Mouse (Mus musculus) midbrain, embryonic 11.5 days (tissue): ENCODE data around the gene Polg2. TPM values are rescaled to one million over a fixed set of nuclear protein-coding genes. Genes with fewer than 3 reads are reported as not detected.
"Not testable (repeated sequence)": the region's sequence is repeated elsewhere in the genome, so short reads cannot be mapped to it uniquely, and the experiment has no call there.

Experiments
- ATAC-seq: fragments of 200-750 bp; cut with Nextera tagmentation; 2 replicates; pipeline ENCODE4 v1.8.0; 2017; ENCODE audit warnings: moderate TSS enrichment, moderate library complexity; ENCODE audit not compliant: low FRiP score
- DNase-seq: peaks from one replicate; pipeline ENCODE4 v3.0.0; 2015; ENCODE audit warnings: low spot score; ENCODE audit errors: missing footprints
- H3K27ac ChIP-seq: fragments of 300-500 bp; sonication (generic); 2 replicates; pipeline ENCODE4 v1.5.1; 2014; ENCODE audit warnings: low read depth, low read length
- H3K27me3 ChIP-seq: fragments of 300-500 bp; sonication (generic); 2 replicates; pipeline ENCODE4 v1.6.1; 2014; ENCODE audit warnings: mild to moderate bottlenecking, low read length, moderate library complexity, mixed read lengths; ENCODE audit not compliant: control insufficient read depth, insufficient read depth
- H3K36me3 ChIP-seq: fragments of 300-500 bp; sonication (generic); 2 replicates; pipeline ENCODE4 v1.6.1; 2014; ENCODE audit warnings: mild to moderate bottlenecking, low read length, moderate library complexity, mixed read lengths; ENCODE audit not compliant: control insufficient read depth, insufficient read depth
- H3K4me1 ChIP-seq: fragments of 300-500 bp; sonication (generic); 2 replicates; pipeline ENCODE4 v1.6.1; 2014; ENCODE audit warnings: low read length; ENCODE audit not compliant: control insufficient read depth, insufficient read depth
- H3K4me2 ChIP-seq: fragments of 300-500 bp; sonication (generic); 2 replicates; pipeline ENCODE4 v1.6.1; 2014; ENCODE audit warnings: mild to moderate bottlenecking, moderate library complexity
- H3K4me3 ChIP-seq: fragments of 300-500 bp; sonication (generic); 2 replicates; pipeline ENCODE4 v1.5.1; 2014; ENCODE audit warnings: low read depth, low read length
- H3K9ac ChIP-seq: fragments of 300-500 bp; sonication (generic); 2 replicates; pipeline ENCODE4 v1.6.1; 2014; ENCODE audit warnings: low read length
- H3K9me3 ChIP-seq: fragments of 300-500 bp; sonication (generic); 2 replicates; pipeline ENCODE4 v1.6.1; 2016; ENCODE audit warnings: low read length; ENCODE audit not compliant: control insufficient read depth
- WGBS: fragments of 180-500 bp; shearing (Covaris S2); extraction: QIAGEN DNeasy Blood & Tissue Kit; methylation state at CpG from one replicate; pipeline ENCODE4 v1.1.7; 2014; 5-methylcytosine and 5-hydroxymethylcytosine counted together
- polyA plus RNA-seq: library from polyadenylated mRNA; unstranded; fragments of >200 nt; fragmentation: Nextera tagmentation; extraction: Ambion mirVana; gene quantifications from 2 replicates; pipeline ENCODE4 v1.2.1, GENCODE M21; 2014

Polg2 gene
- polyA plus RNA-seq, 1 experiment from 2014 or later = 9.7 TPM

DNA sequence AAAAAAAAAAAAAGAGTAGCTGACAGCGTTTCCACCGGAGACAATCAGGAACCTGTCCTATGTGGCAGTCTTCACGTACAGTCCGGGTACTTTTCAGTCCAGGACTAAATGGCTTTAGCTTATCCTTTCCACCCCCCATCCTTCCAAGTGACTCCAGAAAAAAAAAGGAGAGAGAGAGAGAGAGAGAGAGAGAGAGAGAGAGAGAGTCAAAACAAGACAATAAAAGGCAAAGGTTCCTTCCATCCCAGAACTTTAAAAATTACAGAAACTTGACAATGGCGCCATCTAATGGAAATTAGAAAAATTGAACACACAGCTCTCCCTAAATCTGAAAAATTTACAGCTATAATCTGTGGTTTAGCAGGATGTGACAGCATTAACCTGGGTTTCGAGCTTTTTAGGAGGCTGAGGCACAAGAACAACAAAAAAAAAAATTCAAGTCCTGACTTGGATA, 36.9 kb downstream of the Polg2 start:
- Histone ChIP-seq H3K4me2 (no peak overlapping the region), H3K9ac (no peak overlapping the region), H3K36me3 (no peaks in the 10 kb centered on the region), H3K4me1 (peaks cover 4% of the 10 kb centered on the region; the same call in 1 of the 2 replicates), H3K9me3 (no peaks in the 10 kb centered on the region), H3K27ac (no peak overlapping the region), H3K27me3 (no peaks in the 10 kb centered on the region), H3K4me3 (no peak overlapping the region)
- 48% methylated on average over 5 of the region's 6 CpGs for WGBS
- peak; percentile 91 for DNase-seq
- no peak for ATAC-seq

DNA sequence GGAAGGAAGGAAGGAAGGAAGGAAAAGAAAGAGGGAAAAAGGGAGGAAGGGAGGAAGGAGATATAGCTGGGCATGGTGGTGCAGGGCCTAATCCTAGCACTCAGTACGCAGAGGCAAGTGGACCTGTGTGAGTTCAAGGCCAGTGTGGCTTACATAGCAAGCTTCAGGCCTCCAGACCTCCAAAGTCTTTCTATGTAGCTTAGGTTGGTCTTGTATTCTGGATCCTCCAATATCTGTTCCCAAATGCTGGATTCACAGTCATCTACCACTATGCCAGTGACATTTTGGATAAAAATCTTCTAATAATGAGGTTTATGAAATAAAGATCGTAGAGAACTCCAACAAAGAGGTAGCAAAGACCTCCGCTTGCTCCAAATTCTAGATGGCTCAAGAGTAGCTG, 37.5 kb downstream of the Polg2 start:
- H3K27ac ChIP-seq = no peak overlapping the region
- DNase-seq (peak; percentile 70), ATAC-seq (no peak)
- no peak overlapping the region for H3K4me2 ChIP-seq
- no peaks in the 10 kb centered on the region for H3K9me3 ChIP-seq
- H3K36me3 ChIP-seq = no peaks in the 10 kb centered on the region
- H3K4me3 ChIP-seq = no peak overlapping the region
- H3K9ac ChIP-seq = no peak overlapping the region
- peaks cover 10% of the 10 kb centered on the region for H3K4me1 ChIP-seq
- WGBS = 93% methylated on average over 3 of the region's 3 CpGs
- H3K27me3 ChIP-seq = no peaks in the 10 kb centered on the region

DNA sequence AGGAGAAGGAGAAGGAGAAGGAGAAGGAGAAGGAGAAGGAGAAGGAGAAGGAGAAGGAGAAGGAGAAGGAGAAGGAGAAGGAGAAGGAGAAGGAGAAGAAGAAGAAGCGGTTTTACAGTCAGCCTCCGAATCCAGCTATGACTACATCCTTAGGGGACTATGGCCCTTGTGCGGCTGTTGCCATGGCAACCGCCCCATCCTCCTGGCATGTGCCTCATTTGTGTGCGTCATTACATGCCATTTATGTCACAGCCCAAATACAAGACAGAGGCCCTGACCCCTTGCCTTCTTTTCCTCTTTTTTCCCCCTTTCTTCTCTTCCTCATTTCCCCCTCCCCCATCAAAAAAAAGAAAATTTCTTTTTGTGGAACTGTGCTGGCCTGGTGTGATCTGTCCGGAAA, 38.1 kb downstream of the Polg2 start:
- peaks cover 14% of the 10 kb centered on the region for H3K4me1 ChIP-seq
- WGBS = 49% methylated on average over 6 of the region's 6 CpGs
- DNase-seq (peak; percentile 93), ATAC-seq (no peak)
- no peaks in the 10 kb centered on the region for H3K36me3 ChIP-seq
- H3K9me3 ChIP-seq = no peaks in the 10 kb centered on the region
- no peaks in the 10 kb centered on the region for H3K27me3 ChIP-seq
- H3K27ac ChIP-seq = no peak overlapping the region
- H3K9ac ChIP-seq = no peak overlapping the region
- H3K4me2 ChIP-seq = no peak overlapping the region
- H3K4me3 ChIP-seq = no peak overlapping the region

DNA sequence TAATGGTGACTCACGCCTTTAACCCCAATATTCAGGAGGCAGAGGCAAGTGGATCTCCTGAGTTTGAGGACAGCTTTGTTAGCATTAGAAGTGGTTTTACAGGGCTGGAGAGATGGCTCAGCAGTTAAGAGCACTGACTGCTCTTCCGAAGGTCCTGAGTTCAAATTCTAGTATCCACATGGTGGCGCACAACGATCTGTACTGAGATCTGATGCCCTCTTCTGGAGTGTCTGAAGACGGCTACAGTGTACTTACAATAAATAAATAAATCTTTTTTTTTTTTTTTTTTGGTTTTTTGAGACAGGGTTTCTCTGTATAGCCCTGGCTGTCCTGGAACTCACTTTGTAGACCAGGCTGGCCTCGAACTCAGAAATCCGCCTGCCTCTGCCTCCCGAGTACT, 38.6 kb downstream of the Polg2 start:
- 88% methylated on average over 5 of the region's 8 CpGs for WGBS
- not testable (repeated sequence) for H3K9ac ChIP-seq, H3K4me2 ChIP-seq, H3K4me3 ChIP-seq, DNase-seq, H3K27ac ChIP-seq, ATAC-seq, H3K9me3 ChIP-seq, H3K36me3 ChIP-seq, H3K27me3 ChIP-seq
- H3K4me1 ChIP-seq = peaks cover 14% of the 10 kb centered on the region

DNA sequence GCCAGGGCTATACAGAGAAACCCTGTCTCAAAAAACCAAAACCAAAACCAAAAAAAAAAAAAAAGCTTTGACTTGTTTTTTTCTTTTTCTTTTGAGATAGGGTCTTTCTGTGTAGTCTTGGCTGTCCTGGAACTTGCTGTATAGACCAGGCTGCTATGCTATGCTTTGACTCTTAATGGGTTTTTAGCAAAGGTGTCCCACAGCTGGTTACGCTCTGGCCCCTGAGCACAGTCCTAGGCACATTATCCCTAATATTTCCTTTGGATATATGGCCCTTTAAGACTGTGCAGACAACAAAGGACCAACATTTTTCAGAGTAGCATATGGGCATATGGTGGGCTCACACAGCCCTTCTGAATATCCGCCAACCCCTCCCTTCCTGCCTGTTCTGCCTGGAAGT, 40.2 kb downstream of the Polg2 start:
- DNase-seq (peak; percentile 73), ATAC-seq (no peak)
- Histone ChIP-seq H3K27ac (no peak overlapping the region), H3K4me1 (peaks cover 14% of the 10 kb centered on the region), H3K4me2 (no peak overlapping the region), H3K9me3 (no peaks in the 10 kb centered on the region), H3K4me3 (no peak overlapping the region), H3K9ac (no peak overlapping the region), H3K36me3 (no peaks in the 10 kb centered on the region), H3K27me3 (no peaks in the 10 kb centered on the region)
- WGBS = 89% methylated on average over 2 of the region's 2 CpGs

DNA sequence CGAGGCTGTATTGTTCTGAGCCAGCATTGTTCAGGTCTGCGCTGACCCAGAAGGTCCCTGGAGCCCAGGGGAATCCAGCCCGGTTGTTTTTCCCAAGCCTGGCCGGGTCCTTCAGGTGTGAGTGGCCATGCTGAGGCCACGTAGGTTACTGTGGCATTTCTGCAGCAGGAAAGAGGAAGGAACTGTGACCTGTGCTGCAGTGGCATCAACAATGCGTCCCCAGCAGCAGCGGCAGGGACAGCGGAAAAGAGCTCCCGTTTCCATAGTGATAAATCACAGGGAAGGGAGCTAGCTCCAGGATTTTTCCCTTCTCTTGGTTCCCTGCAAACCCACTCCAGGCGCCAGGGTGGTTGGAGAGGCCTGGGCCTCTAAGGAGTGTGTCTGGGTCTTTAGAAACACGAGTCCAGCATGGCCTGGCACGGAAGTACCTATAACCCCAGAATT, 42.1 kb downstream of the Polg2 start:
- peak; percentile 90 for DNase-seq
- no peak overlapping the region for H3K4me3 ChIP-seq
- 8% methylated on average over 12 of the region's 12 CpGs for WGBS

DNA sequence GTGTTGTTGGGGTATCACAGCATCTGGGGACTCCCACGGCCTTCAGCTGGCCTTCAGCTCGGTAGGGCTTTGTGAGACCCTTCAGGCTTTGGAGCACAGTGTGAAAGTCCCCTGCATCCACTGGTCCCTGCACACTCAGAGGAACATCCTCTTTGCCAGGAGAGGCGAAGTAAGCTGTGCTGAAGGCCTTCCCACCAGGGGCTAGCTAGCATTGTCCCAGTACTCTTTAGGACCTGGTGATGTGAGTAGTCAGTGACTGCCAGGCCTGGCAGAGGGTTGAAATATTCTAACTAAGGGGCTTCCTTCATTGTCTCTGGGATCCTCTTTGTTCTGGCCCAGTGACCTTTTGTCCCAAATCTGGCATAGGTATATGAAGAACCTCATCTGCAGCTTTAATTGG, 42.7 kb downstream of the Polg2 start:
- Histone ChIP-seq H3K4me2 (no peak overlapping the region; the same call in 1 of the 2 replicates), H3K4me3 (no peak overlapping the region), H3K27me3 (no peaks in the 10 kb centered on the region), H3K27ac (peak overlapping the region; percentile 50; the same call in 1 of the 2 replicates), H3K9ac (peak overlapping the region; percentile 47), H3K36me3 (no peaks in the 10 kb centered on the region), H3K4me1 (peaks cover 14% of the 10 kb centered on the region), H3K9me3 (no peaks in the 10 kb centered on the region)
- DNase-seq (peak; percentile 90), ATAC-seq (no peak)
- WGBS = 19% methylated on average over 3 of the region's 3 CpGs

More for the DNA sequence above, 42.1 kb downstream of the Polg2 start:
- H3K9me3 ChIP-seq = no peaks in the 10 kb centered on the region
- H3K27ac ChIP-seq = peak overlapping the region; percentile 50; the same call in 1 of the 2 replicates
- ATAC-seq = peak; percentile 62; the same call in 1 of the 2 replicates
- H3K9ac ChIP-seq = peak overlapping the region; percentile 47
- H3K36me3 ChIP-seq = no peaks in the 10 kb centered on the region
- peaks cover 14% of the 10 kb centered on the region for H3K4me1 ChIP-seq
- no peaks in the 10 kb centered on the region for H3K27me3 ChIP-seq
- H3K4me2 ChIP-seq = peak overlapping the region; percentile 23

DNA sequence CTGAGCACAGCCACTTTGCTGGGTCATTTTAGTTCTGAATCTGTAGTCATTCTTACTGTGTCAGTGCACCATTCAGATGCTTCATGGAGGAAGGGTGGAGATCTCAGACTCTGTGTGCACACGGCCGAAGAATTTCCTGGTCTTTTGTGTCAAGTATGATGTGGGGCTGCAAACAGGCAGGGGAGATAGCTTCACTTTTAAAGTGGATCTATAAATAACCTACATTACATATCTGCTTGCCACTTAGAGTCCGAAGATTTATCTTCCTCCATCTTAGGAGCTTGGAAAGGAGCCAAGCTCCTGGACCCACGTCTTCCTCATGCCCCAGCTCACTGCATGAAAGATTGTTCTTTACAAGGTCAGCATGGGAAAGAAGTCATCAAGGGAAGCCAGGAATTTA, 48.6 kb downstream of the Polg2 start:
- DNase-seq (peak; percentile 17), ATAC-seq (no peak)
- no peak overlapping the region for H3K4me3 ChIP-seq
- no peaks in the 10 kb centered on the region for H3K27me3 ChIP-seq
- no peak overlapping the region for H3K4me2 ChIP-seq
- H3K36me3 ChIP-seq = no peaks in the 10 kb centered on the region
- no peak overlapping the region for H3K9ac ChIP-seq
- H3K4me1 ChIP-seq = no peaks in the 10 kb centered on the region; the same call in 1 of the 2 replicates
- H3K27ac ChIP-seq = no peak overlapping the region
- 88% methylated on average over 4 of the region's 4 CpGs for WGBS
- H3K9me3 ChIP-seq = no peaks in the 10 kb centered on the region

DNA sequence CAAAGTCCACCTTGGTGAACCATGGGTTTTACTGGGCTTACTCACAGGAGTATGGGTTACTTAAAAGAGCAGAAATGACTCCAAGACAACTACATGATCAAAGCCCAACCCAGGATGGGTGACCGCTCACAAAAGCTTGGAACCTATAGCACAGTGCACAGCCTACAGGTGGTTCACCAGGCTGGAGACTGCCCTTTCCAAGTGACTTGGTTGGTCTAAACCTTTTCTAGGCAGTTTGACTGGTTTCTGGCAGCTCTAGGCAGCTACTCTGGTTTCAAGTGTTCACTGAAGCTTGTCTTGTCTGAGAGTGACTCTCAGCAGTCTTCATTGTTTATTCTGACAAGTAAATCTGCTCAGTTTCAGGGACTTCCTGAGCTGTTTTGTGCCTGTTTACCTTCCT, 49.7 kb downstream of the Polg2 start:
- Histone ChIP-seq H3K4me2 (no peak overlapping the region), H3K36me3 (no peaks in the 10 kb centered on the region), H3K27me3 (no peaks in the 10 kb centered on the region), H3K4me3 (no peak overlapping the region), H3K4me1 (no peaks in the 10 kb centered on the region; the same call in 1 of the 2 replicates), H3K9ac (no peak overlapping the region), H3K27ac (no peak overlapping the region), H3K9me3 (no peaks in the 10 kb centered on the region)
- 96% methylated on average over 1 of the region's 1 CpGs for WGBS
- no peak for ATAC-seq
- DNase-seq = peak; percentile 77
